Mouse (Mus musculus) spleen, adult 2 months (tissue): ENCODE measurements around the gene Ank2.

Experiments
- CTCF ChIP-seq: fragments of 200-500 bp; IDR thresholded peaks from 2 replicates; pipeline ENCODE4 v1.5.1; 2011; ENCODE audit warnings: mild to moderate bottlenecking, inconsistent platforms; ENCODE audit not compliant: insufficient read depth, insufficient read length, insufficient replicate concordance; ENCODE audit errors: extremely low read depth
- POLR2A ChIP-seq: fragments of 200-500 bp; IDR thresholded peaks from 2 replicates; pipeline ENCODE4 v1.6.1; 2011; ENCODE audit warnings: low read depth, low read length, inconsistent platforms

DNA sequence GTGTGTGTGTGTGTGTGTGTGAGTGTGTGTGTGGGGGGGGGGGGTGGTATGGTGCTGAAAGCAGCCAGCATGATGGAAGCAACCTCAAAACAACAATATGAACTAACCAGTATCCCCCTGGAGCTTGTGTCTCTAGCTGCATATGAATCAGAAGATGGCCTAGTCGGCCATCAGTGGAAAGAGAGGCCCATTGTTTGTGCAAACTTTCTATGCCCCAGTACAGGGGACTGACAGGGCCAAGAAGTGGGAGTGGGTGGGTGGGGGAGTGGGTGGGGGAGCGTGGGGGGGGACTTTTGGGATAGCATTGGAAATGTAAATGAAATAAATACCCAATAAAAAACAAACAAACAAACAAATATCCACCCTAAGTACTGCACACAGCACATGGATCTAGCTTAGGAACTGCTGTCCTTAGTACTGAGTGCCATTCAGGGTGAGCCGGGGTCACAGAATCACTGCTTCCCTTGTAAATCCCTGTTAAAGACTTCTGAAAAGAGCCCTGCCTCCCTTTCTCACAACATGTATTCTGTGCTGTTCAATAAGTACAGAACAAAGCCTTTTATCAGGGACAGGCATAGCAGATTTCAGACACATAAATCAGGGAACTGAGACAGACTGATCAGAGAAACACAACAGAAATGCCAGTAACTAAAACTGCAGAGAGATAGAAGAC, 412.2 kb downstream of the Ank2 start:
- TF ChIP-seq POLR2A (no peak), CTCF (no peak)
